Mouse (Mus musculus) G1E (cell line): ENCODE data around the gene Kalrn. TPM values are rescaled to one million over a fixed set of nuclear protein-coding genes. Genes with fewer than 3 reads are reported as not detected.

ENCODE experiments used
- ATAC-seq: 2 replicates; pipeline ENCODE4 v1.8.0; 2016; ENCODE audit warnings: mild to moderate bottlenecking; ENCODE audit not compliant: insufficient number of reproducible peaks, poor library complexity, low FRiP score, severe bottlenecking; ENCODE audit errors: extremely low read depth
- DNase-seq: peaks from one replicate; pipeline ENCODE4 v3.0.0; 2012; ENCODE audit warnings: low spot score
- H3K27me3 ChIP-seq: 2 replicates; pipeline ENCODE4 v1.6.1; 2012; ENCODE audit warnings: mild to moderate bottlenecking, low read length, inconsistent platforms; ENCODE audit not compliant: insufficient read depth
- H3K36me3 ChIP-seq: replicated peaks from 2 replicates; pipeline ENCODE3; 2012; ENCODE audit warnings: mild to moderate bottlenecking, inconsistent platforms
- H3K4me1 ChIP-seq: 2 replicates; pipeline ENCODE4 v1.6.1; 2012; ENCODE audit warnings: low read depth, low read length, inconsistent platforms, mixed read lengths; ENCODE audit not compliant: insufficient read depth
- H3K4me3 ChIP-seq: 2 replicates; pipeline ENCODE4 v1.5.1; 2012; ENCODE audit warnings: low read depth, mild to moderate bottlenecking, inconsistent platforms, low read length, moderate library complexity, mixed read lengths
- H3K9me3 ChIP-seq: replicated peaks from 2 replicates; pipeline ENCODE4 v1.6.1; 2012; ENCODE audit warnings: inconsistent platforms
- CTCF ChIP-seq: IDR thresholded peaks from 2 replicates; pipeline ENCODE4 v1.5.1; 2012; ENCODE audit warnings: low read depth, low read length, inconsistent platforms, mixed read lengths
- GATA1 ChIP-seq: IDR thresholded peaks from 2 replicates; pipeline ENCODE4 v1.6.1; 2012; ENCODE audit warnings: borderline replicate concordance, low read length, inconsistent platforms, mixed read lengths
- GATA2 ChIP-seq: IDR thresholded peaks from 2 replicates; pipeline ENCODE4 v1.6.1; 2012; ENCODE audit warnings: low read depth, low read length, inconsistent platforms, borderline replicate concordance
- POLR2AphosphoS5 ChIP-seq: IDR thresholded peaks from 2 replicates; pipeline ENCODE4 v1.6.1; 2012; ENCODE audit warnings: low read depth, low read length, inconsistent platforms; ENCODE audit not compliant: insufficient replicate concordance
- TAL1 ChIP-seq: conservative IDR thresholded peaks from 2 replicates; pipeline ENCODE4 v1.6.1; 2012; ENCODE audit warnings: low read depth, low read length, inconsistent platforms, mixed read lengths
- polyA plus RNA-seq: library from polyadenylated mRNA; stranded (reverse); fragments of >175 nt; gene quantifications from 2 replicates; pipeline ENCODE4 v1.2.3, GENCODE M21; 2012
- total RNA-seq, 2 experiments: library from RNA; stranded (forward) in 1 of 2; stranded (reverse) in 1 of 2; fragments of 200-1000 nt in 1 of 2; fragments of >200 nt in 1 of 2; fragmentation: Nextera tagmentation in 1 of 2; gene quantifications; 2 replicates each; pipeline ENCODE4 v1.2.3; 2014 to 2017

Kalrn gene
- total and polyA plus RNA-seq, 3 experiments: 0.88 to 2.8 (median 1.8) TPM

GRCm38 (mm10) chr16:34231952-34232351 lies 341.4 kb downstream of the Kalrn start:
- no peak for DNase-seq
- Histone ChIP-seq H3K4me3 (no peak overlapping the region), H3K36me3 (no peaks in the 10 kb centered on the region), H3K9me3 (no peaks in the 10 kb centered on the region), H3K4me1 (no peaks in the 10 kb centered on the region), H3K27me3 (peaks cover 3% of the 10 kb centered on the region; the same call in 1 of the 2 replicates)
- ATAC-seq: no peak
- TF ChIP-seq TAL1 (no peak), CTCF (no peak), POLR2AphosphoS5 (no peak)

- no peaks in the 10 kb centered on the region for H3K36me3 ChIP-seq
- H3K4me1 ChIP-seq: no peaks in the 10 kb centered on the region
- H3K4me3 ChIP-seq: no peak overlapping the region
- no peaks in the 10 kb centered on the region for H3K9me3 ChIP-seq
- no peak for TF ChIP-seq GATA2
- no peak for TF ChIP-seq POLR2AphosphoS5
- peaks cover 6% of the 10 kb centered on the region; the same call in 1 of the 2 replicates for H3K27me3 ChIP-seq
- no peak for DNase-seq
- ATAC-seq: no peak
Observed at GRCm38 (mm10) chr16:34231146-34231545, 342.2 kb downstream of the Kalrn start.

GRCm38 (mm10) chr16:34229350-34229749 lies 344.0 kb downstream of the Kalrn start:
- Histone ChIP-seq H3K27me3 (0 out of 2 replicates have a peak, but pooled peaks cover 11% of the 10 kb centered on the region), H3K4me1 (no peaks in the 10 kb centered on the region), H3K36me3 (no peaks in the 10 kb centered on the region), H3K4me3 (no peak overlapping the region), H3K9me3 (no peaks in the 10 kb centered on the region)
- ATAC-seq (no peak), DNase-seq (no peak)
- no peak for TF ChIP-seq CTCF
- no peak for TF ChIP-seq TAL1
- no peak for TF ChIP-seq POLR2AphosphoS5
- no peak for TF ChIP-seq GATA2
- TF ChIP-seq GATA1: no peak

DNA sequence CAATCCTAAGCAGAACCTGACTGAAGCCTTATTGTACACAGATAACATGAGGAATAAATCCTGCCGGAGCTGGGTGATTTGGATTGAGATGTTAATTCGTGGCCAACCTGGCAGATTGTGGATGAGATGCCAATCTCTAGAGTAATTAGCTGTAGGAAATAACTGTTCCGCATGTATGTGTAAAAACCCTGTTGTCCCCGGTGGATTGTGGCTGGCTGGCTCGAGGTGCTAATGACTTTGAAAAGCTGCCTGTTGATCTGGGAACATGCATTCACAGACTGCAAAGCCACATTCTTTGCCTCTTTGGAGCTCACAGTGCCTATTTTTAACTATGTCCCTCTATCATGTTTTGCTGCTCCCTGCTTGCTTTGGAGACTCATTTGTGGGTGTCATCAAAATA lies 344.7 kb downstream of the Kalrn start:
- Histone ChIP-seq H3K9me3 (no peaks in the 10 kb centered on the region), H3K36me3 (no peaks in the 10 kb centered on the region), H3K27me3 (0 out of 2 replicates have a peak, but pooled peaks cover 11% of the 10 kb centered on the region), H3K4me3 (no peak overlapping the region), H3K4me1 (no peaks in the 10 kb centered on the region)
- ATAC-seq (no peak), DNase-seq (no peak)
- TF ChIP-seq POLR2AphosphoS5 (no peak), GATA2 (no peak), TAL1 (no peak), GATA1 (no peak)

GRCm38 (mm10) chr16:34212160-34212559 lies 361.2 kb downstream of the Kalrn start:
- DNase-seq: no peak
- no peak for TF ChIP-seq CTCF
- no peak for TF ChIP-seq GATA2
- no peak for TF ChIP-seq TAL1
- no peak for TF ChIP-seq GATA1
- no peak for TF ChIP-seq POLR2AphosphoS5
- Histone ChIP-seq H3K27me3 (peaks cover 12% of the 10 kb centered on the region; the same call in 1 of the 2 replicates), H3K4me1 (no peaks in the 10 kb centered on the region), H3K36me3 (no peaks in the 10 kb centered on the region), H3K9me3 (no peaks in the 10 kb centered on the region), H3K4me3 (no peak overlapping the region)
- ATAC-seq: no peak

DNA sequence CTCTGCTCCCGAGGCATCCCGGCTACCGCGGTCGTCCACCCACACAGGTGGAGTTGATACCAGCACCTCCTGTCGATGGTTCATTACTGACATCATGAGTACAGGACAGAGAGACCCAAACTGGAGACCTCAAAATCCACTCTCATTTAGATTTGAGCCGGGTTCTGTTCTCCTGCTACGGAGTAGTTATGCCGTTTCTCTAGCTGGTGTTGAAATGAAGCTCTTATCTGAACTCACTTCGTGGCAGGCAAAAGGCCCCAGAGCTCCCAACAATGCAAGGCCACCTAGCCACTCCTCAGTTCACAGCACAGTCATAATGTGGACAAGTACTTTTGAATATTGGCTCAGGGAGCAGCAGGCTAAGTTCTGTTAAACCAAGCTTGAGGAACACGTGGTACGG lies 362.1 kb downstream of the Kalrn start:
- no peak for TF ChIP-seq POLR2AphosphoS5
- TF ChIP-seq TAL1: no peak
- no peak for TF ChIP-seq CTCF
- TF ChIP-seq GATA1: no peak
- TF ChIP-seq GATA2: no peak
- no peak for DNase-seq
- H3K27me3 ChIP-seq: peaks cover 7% of the 10 kb centered on the region; the same call in 1 of the 2 replicates

DNA sequence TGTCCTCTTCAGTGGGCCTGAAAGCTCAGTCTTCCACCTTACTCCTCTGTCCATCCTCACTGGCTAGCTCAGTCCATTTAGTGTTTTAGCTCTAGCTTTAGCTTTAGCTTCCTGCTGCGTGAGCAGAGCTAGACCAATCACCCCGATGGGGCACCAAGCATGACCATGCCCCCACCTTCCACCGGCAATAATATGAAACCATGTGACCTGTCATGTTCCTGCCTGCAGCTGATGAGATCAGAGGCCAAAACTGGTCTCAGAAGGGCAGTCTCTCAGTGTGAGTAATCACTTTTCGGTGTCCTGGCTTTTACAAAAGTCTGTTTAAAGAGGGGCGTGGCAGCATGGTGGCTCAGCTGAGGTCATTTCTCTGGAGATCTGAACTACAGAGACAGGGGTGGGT lies 364.6 kb downstream of the Kalrn start:
- ATAC-seq (no peak), DNase-seq (no peak)
- H3K36me3 ChIP-seq: no peaks in the 10 kb centered on the region
- no peak overlapping the region for H3K4me3 ChIP-seq
- peaks cover 11% of the 10 kb centered on the region; the same call in 1 of the 2 replicates for H3K27me3 ChIP-seq
- no peaks in the 10 kb centered on the region for H3K4me1 ChIP-seq
- no peaks in the 10 kb centered on the region for H3K9me3 ChIP-seq
- no peak for TF ChIP-seq GATA2
- TF ChIP-seq POLR2AphosphoS5: no peak
- TF ChIP-seq CTCF: no peak
- no peak for TF ChIP-seq TAL1
- TF ChIP-seq GATA1: no peak

More for the DNA sequence above, 362.1 kb downstream of the Kalrn start:
- Histone ChIP-seq H3K9me3 (no peaks in the 10 kb centered on the region), H3K4me3 (no peak overlapping the region), H3K36me3 (no peaks in the 10 kb centered on the region), H3K4me1 (no peaks in the 10 kb centered on the region)
- ATAC-seq: no peak
